Mouse (Mus musculus) myocyte (in vitro differentiated cells): ENCODE measurements around the gene Tdrd5. TPM values are rescaled to one million over a fixed set of nuclear protein-coding genes. Genes with fewer than 3 reads are reported as not detected.

Experiments used
- H3K27me3 ChIP-seq: one replicate; pipeline ENCODE4 v1.6.1; 2011; ENCODE audit not compliant: control insufficient read depth, insufficient read depth, insufficient read length
- H3K36me3 ChIP-seq: one replicate; pipeline ENCODE4 v1.6.1; 2011; ENCODE audit not compliant: control insufficient read depth, insufficient read depth
- H3K4me2 ChIP-seq: one replicate; pipeline ENCODE4 v1.6.1; 2011; ENCODE audit warnings: low read depth, control low read depth
- H3K4me3 ChIP-seq: one replicate; pipeline ENCODE4 v1.5.1; 2011; ENCODE audit warnings: mild to moderate bottlenecking, control low read depth, moderate library complexity
- H3K79me2 ChIP-seq: one replicate; pipeline ENCODE4 v1.6.1; 2011; ENCODE audit not compliant: control insufficient read depth, insufficient read depth
- H3ac ChIP-seq: one replicate; pipeline ENCODE4 v1.6.1; 2011; ENCODE audit not compliant: control insufficient read depth, insufficient read length
- MYOD1 ChIP-seq, 3 experiments: IDR thresholded peaks; one replicate each; pipeline ENCODE4 v1.6.1; 2011; ENCODE audit warnings: control low read depth in 2 of 3, low read depth in 2 of 3, mild to moderate bottlenecking in 2 of 3, moderate library complexity in 1 of 3; ENCODE audit not compliant: insufficient read length in 2 of 3, control insufficient read depth in 1 of 3
- MYOG ChIP-seq, 3 experiments: IDR thresholded peaks; one replicate each; pipeline ENCODE4 v1.6.1; 2011; ENCODE audit warnings: control low read depth in 2 of 3, low read depth in 2 of 3, mild to moderate bottlenecking in 2 of 3; ENCODE audit not compliant: insufficient read length in 2 of 3, control insufficient read depth in 1 of 3, insufficient read depth in 1 of 3
- POLR2A ChIP-seq: IDR thresholded peaks from one replicate; pipeline ENCODE4 v1.6.1; 2011; ENCODE audit warnings: low read depth, mild to moderate bottlenecking, control low read depth, moderate library complexity; ENCODE audit not compliant: insufficient read length
- POLR2AphosphoS2 ChIP-seq: IDR thresholded peaks from one replicate; pipeline ENCODE4 v1.6.1; 2011; ENCODE audit warnings: low read depth, control low read depth; ENCODE audit not compliant: insufficient read length
- REST ChIP-seq: IDR thresholded peaks from one replicate; pipeline ENCODE4 v1.6.1; 2011; ENCODE audit warnings: mild to moderate bottlenecking, control low read depth, moderate library complexity; ENCODE audit not compliant: insufficient read depth, insufficient read length
- SRF ChIP-seq: IDR thresholded peaks from one replicate; pipeline ENCODE4 v1.6.1; 2011; ENCODE audit warnings: low read depth; ENCODE audit not compliant: control insufficient read depth, insufficient read length
- TCF3 ChIP-seq: IDR thresholded peaks from one replicate; pipeline ENCODE4 v1.6.1; 2011; ENCODE audit warnings: low read depth, control low read depth; ENCODE audit not compliant: insufficient read length
- USF1 ChIP-seq: IDR thresholded peaks from one replicate; pipeline ENCODE4 v1.6.1; 2011; ENCODE audit warnings: low read depth, mild to moderate bottlenecking, control low read depth, moderate library complexity
- polyA plus RNA-seq: library from polyadenylated mRNA; unstranded; fragments of >200 nt; fragmentation: generic; extraction: Trizol; gene quantifications from one replicate; pipeline ENCODE4 v1.2.1, GENCODE M21; 2012; ENCODE audit warnings: missing spikeins

Gene Tdrd5
- polyA plus RNA-seq, 1 experiment = 0.05 TPM

DNA sequence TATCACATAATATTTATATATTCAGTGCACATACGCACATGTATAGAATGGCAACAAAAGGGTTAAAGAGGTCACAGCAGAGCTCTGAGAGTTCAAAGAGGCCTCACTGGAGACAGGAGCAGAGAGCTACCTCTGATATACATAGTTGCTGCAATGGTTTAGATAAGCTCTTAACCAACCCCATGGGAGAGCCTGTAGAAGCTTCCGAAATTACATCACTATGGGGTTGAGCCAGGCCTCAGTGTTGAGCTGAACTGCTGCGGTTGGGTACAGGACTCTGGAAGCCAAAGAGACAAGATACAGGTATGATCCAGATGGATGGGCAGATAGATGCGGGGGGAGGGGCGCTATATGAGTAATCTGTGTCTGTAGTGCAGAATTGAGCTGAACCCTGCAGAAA is 90.5 kb downstream of the Tdrd5 start:
- Histone ChIP-seq H3K27me3 (no peaks in the 10 kb centered on the region), H3K4me2 (no peak overlapping the region), H3K36me3 (no peaks in the 10 kb centered on the region), H3ac (no peak overlapping the region), H3K4me3 (no peak overlapping the region), H3K79me2 (no peaks in the 10 kb centered on the region)
- no peak for TF ChIP-seq POLR2AphosphoS2

GRCm38 (mm10) chr1:156211809-156212317 is 91.6 kb downstream of the Tdrd5 start:
- Histone ChIP-seq H3K79me2 (no peaks in the 10 kb centered on the region), H3K27me3 (peaks cover 4% of the 10 kb centered on the region), H3K4me2 (no peak overlapping the region), H3K4me3 (no peak overlapping the region), H3K36me3 (no peaks in the 10 kb centered on the region), H3ac (no peak overlapping the region)
- TF ChIP-seq USF1 = no peak
- TF ChIP-seq TCF3 = no peak
- TF ChIP-seq MYOG (IDR thresholded peaks at IDR 0.05; ENCODE audit: control insufficient read depth in 1 of 3, insufficient read depth in 1 of 3, insufficient read length in 2 of 3, low read depth in 2 of 3) = no peak
- no peak for TF ChIP-seq SRF
- no peak for TF ChIP-seq REST
- TF ChIP-seq POLR2A = no peak
- no peak for TF ChIP-seq MYOD1 (IDR thresholded peaks at IDR 0.05; ENCODE audit: control insufficient read depth in 1 of 3, insufficient read length in 2 of 3, low read depth in 2 of 3)

Other genes with a start within 250 kb of the Tdrd5 start
- gene Fam163a, start 98.6 kb downstream of the Tdrd5 start, polyA plus RNA-seq = not detected
- gene Nphs2, start 7.1 kb upstream of the Tdrd5 start, polyA plus RNA-seq = 0.02 TPM
- gene Gm2000, start 62.4 kb upstream of the Tdrd5 start, polyA plus RNA-seq = 1,070 TPM
- gene Axdnd1, start 117.5 kb upstream of the Tdrd5 start, polyA plus RNA-seq = 0.11 TPM
- gene Soat1, start 170.7 kb upstream of the Tdrd5 start, polyA plus RNA-seq = 42.2 TPM
- gene Gm10031, start 220.3 kb upstream of the Tdrd5 start, polyA plus RNA-seq = 3.6 TPM